Mouse (Mus musculus) urinary bladder, postnatal 25 days (tissue): ENCODE results near the gene Chad.
A peak's percentile ranks its signal among the peaks of the same experiment; 100 is the strongest.

Source experiments
- DNase-seq: peaks from one replicate; pipeline ENCODE4 v3.0.0; 2022; ENCODE audit warnings: low spot score

Gene Chad

DNA sequence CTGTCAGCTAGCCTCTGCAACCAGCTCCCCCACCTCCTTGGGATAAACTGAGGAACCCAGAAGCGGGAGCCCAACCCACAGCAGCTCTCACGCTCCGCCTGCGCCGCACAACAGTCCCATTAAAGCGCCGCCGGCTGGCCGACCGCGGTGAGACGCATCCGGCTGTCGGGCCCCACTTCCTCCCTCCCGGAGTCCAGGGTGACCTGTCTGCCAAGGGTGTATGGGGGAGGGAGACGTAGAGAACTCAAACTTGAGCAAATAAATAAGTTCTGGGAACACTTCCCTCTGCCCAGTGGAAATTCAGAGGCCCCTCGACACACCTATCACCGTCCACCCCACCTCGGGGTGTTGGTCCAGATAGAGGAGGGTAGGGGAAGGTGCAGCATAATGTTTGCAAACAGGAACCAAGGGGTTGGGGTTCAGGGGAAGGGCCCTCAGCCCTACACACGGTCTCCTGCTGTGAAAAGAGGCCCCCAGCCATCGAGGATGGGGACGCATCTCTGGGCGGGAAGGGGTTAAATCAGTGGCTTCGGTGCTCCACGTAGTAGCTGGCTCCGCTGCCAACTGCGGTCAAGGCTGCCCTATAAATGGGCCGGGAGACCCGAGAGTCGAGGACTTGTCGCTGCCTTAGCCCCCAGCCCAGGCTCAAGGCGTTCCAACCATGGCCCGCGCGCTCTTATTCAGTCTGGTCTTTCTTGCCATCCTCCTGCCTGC, at the start of gene Chad:
Gene Chad, plus strand, starts transcription at position 611 of the 714 bp plus-strand sequence.
- DNase-seq, result peak; percentile 39

DNA sequence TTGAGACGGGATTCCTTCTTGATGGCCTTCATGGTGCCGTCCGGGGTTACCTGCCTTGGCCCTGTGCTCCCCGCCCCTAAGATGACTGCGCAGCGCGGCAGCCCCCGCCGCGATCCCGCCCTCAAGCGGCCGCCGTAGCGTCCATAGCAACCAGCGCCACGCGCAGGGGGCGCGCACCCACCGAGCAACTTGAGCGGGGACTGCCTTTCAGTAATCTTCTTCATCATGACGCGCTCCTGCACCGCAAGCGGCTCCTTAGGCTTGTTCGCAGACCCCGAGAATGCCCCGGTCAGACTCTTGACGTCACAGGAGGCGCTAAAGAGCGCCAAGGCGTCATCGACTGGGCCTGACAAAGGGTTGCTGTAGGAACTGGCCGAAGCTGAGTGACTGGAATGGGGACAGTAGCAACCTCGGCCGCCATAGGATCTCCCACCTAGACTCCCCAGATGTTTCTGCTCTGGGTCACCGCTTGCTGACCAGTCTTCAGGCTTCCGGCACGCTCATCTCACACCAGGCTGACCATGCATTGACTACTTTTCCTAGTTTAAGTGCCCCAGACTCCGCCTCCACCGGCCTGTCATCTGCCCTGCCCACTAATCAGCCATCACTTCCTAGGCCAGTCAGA, 43.5 kb upstream of the Chad start, which contains the start of gene Mycbpap:
Gene Mycbpap, minus strand, starts transcription at position 524 of the 625 bp plus-strand sequence.
- peak; percentile 40 for DNase-seq

DNA sequence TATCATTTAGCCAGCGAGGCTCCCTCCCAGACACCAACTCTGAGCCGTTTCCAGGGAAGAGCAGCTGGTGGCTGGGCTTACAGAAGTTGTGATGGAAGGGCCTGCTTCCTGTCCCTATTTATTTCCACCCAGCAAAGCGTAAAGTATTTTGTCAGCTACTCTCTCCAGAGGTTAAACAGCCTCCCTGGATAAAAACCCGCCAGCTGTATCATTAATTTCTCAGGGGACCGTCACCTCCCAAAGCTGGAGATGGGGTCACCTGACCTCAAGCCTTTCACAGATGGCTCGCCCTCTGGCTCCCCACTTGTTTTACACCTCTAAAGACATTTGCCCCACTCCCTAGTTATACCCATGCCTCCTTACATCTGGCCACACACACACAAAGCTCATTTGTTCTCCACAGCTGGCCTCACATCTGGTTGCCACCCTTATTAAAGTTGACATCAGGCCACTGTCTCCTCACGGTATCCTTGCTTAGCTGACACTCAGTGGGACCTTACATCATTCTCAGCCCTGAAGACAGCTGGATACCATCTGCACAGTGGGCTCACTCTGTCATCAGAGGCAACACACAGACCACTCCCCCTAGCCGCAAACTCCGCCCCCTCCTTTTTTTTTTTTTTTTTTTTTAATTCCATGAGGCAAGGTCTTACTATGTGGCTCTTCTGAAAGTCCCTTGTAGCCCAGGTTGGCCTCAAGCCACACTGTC, 38.5 kb upstream of the Chad start:
- no peak for DNase-seq

DNA sequence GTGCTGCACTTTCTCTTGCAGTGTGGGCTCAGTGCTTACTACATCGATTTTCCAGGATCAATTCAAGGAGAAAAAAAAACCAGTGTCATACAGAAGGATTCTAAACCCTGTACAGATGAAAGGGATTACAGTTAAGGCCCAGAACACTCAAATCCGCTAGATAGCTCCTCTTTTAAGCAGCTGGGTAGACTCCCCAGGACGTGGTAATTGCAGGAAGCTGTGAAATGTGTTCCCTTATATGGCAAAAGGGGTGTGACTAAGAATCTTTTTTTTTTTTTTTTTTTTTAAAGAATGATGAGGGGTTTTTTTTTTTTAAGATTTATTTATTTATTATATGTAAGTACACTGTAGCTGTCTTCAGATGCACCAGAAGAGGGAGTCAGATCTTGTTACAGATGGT, 36.0 kb upstream of the Chad start:
- no peak for DNase-seq

DNA sequence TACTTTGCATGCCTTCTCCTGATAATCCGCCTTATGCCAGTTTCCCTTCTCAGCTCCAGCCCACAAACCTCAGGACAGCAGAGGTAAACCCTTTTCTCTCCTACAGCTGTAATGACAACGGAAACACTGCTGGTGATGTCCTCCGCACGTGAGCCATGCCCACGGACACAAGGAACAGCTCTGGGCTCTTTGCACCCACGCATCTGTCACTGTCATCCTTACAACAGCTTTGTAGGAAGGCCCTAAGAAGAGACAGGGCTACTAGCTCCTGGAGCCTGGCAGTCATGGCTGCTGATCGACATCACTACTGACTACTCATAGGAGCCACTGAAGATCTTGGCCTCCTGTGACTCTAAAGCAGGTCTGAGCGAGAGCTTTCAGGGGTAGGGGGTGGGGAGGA, 31.7 kb upstream of the Chad start:
- DNase-seq, result no peak

DNA sequence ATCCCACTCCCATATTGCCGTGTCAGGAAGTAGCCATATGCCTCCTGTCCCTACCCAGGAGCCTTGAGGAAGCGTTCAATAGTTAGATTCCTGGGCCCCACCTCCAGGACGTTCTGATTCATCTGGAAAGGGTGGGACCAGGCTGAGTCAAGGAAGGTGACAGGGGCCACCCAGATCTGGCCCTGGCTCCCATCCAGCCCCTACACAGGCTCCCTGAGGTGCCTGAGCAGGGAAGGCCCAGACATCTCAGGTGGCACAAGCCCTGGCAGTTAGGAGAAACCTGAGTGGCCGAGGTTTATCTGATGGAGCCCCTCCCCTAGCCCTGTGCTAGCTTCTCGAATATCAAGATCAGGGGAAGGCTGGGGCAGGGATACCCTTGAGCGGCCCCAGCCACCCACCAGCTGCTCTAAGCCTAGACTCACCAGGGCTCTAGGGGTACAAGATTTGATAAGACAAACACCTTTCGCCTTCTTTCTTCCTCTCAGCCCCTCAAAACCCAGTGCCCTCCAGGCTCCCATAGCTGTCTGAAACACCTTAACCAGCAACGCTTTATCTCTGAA, 26.0 kb upstream of the Chad start:
- DNase-seq, result peak; percentile 43

DNA sequence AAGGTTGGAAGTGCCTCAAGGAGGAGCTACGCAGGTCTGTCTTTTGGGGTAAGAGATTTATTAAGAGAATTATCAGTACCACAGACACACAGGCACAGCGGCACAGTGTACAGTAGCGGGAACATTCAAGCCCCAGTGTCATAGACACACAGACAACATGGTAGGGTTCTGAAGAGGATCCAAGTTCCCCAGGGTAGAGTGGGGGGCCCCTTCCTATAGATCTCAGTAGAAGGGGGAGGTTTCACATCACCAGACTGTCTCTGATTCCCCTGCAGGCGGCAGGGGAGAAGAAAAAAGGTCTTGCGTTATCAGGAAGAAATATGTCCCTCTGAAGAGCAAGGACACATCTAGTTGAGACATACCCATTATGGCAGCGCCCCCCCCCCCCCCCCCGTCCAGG, 25.1 kb upstream of the Chad start:
- DNase-seq, result no peak

DNA sequence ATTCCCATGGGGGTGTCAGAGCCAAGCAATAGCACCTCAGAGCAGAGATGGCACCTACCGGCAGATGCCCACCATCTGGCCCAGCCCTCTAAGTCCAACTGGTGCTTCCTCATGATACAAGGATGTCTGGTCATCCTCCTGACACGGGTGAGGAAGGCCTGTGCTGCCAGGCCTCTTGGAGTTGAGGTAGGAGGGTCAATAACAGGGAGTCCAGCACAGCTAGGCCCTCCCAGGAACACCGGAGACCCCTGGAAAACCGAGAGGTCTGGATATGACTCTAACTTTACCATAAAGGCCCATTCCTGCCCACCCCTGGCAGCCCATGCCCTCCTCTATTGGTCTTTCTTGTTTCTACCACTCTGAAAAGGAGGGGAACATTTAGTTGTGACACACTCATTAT, 22.4 kb upstream of the Chad start:
- no peak for DNase-seq

DNA sequence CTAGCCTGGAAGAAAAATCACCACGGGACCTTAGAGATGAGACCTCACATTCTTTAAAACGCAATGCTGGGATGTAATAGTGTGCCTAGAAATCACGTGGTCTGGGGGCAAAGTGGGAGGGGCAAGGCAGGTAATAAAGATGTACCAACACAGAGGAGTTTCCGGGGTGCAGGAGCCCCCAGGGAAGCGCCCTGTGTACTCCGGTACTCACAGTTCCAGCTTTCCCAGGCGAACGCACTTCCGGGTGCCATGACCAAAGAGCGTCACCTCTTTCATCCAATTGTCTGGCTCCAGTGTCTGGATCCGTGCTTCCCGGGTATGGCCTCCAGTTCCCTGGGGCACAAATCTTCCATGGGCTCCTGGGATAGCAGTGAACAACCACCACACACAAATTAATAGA, 21.5 kb upstream of the Chad start:
- no peak for DNase-seq

DNA sequence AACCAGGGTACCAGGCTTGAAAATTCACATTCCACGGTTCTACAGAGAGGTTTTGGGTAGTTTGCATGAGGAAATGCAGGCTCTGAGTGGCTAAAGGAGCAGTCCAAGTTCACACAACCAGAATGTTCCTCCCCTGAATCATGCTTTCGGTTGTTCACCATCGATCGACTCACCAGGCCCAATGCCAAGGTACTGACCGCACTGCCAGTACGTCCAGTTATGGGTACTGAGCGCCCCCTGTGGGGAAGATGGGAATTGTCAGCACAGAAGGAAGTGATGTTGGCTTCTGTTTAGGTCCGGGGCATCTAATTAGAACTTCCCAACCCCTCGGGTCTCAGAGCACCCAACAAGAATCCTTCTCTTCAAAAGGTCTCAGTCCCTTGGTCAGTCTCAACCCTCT, 20.9 kb upstream of the Chad start:
- peak; percentile 97 for DNase-seq

DNA sequence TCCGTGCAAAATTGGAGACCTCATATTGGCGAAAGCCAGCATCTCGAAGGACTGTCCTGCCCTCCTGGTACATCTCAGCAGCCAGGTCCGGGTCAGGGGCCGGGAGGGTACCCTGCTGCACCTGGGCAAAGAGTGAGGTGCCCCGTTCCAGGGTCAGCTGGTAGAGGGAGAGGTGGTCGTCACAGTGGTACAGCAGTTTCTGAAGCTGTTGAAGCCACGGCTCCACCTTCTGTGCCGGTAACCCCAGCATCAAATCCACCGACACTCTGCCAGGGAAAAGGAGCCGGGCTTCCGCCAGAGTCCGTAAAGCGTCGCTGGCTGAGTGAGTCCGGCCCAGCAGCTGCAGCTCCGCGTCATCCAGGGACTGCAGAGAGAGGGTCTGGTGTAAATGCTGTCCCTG, 20.4 kb upstream of the Chad start:
- no peak for DNase-seq

DNA sequence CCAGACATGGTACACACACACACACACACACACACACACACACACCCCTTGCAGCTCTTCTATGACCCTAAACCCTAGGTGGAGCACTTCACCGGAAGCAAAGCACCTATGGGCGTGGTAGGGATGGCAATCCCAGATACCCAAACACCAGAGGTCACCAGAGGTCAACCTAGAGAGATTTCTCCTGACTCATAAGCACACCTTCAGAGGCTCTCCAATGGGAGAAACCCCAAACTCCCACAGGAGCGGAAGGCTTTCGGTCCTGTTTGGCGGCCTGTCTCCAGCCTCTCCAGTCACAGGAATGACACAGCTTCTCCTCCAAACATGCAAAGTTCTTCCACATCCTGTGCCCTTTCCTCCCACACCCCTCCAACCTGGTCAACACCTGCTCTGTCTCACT, 18.5 kb upstream of the Chad start:
- no peak for DNase-seq

DNA sequence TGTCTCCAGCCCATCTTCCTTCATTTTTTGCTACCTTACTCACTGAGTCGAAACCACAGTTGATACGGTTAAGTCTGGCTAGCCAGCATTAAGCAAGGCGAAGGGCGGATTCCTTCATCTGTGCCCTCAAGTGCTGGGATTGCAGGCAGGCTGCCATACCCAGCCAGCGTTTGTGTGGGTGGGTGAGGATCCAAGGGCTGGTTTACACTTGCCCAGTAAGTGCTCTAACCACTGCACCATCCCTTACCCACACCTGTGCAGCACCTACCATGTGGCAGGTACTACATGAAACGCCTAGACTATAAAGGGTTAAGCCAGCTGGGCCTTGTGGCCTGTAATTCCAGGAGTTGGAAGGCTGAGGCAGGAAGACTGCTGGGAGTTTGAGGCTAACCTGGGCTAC, 17.6 kb upstream of the Chad start:
- no peak for DNase-seq

DNA sequence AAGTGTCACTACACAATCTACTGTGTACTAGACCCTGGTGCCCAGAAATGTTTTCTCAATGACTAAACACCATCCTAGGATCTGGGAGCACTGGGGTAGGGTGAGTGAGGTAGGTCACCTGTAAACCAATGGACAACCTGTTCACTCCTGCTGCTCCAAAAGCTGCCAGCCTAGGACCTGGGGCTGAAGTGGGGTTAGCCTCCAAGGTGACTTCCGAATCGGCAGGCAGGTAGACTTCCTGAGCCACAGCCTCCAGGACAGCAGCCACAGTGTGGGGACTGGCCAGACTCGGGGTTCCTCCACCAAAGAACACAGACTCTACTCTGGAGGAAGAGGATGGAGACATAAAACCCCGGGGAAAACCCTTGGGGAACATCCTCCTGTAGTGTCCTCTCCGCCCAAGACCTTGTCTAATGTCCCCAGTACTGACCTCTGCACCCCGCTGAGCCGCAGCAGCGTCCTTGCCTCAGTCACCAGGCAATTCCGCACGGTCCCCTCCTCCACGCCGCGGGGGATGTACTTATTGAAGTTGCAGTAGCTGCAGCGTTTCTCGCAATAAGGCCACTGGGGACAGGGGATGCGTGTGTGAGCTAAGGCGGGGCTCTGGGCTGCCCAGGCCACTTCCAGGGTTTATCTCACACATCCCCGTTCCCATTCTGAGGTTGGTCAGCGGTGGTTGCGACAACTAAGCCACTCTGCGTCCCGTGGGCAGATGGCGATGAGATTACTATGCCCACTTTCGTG, 16.6 kb upstream of the Chad start:
- DNase-seq, result peak; percentile 38

DNA sequence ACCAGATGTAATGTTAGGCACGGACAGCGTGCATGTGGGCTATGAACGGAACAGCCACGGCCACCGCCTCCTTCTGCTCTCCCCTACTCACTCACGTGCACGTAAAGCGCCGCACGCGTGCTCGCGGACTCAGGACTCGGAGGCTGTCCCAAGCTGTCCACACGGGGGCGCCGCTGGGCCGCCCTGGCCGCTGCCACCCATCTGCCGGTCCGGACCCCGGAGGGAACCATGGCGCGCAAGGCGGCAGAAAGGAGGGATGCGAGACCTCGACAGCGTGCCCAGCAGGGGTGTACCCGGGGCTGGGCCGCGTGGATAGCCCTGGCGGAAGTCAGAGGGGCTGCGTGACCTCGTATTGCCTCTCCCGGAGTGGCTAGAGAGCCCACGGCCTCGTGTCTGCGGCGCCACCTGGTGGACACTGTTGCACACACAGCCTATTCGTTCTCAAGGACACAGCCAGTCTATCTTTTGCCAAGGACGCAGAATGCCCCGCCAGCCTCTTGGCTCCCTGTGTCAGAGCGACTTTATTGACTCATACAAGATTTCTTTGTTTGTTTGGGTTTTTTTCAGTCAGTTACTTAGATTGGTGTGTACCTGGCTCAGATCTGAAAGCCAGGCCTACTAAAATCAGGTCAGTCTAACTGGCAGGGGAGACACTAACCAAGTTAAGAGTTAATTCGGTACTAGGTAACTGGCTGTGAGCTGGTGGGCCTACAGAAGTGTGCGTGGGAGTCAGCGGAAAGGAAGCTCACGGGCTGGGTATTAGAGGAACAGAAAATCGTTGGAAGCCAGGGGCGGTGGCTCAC, 15.8 kb upstream of the Chad start, which contains the start of gene Rsad1:
Gene Rsad1, minus strand, starts transcription at position 368 of the 803 bp plus-strand sequence.
- peak; percentile 96 for DNase-seq

DNA sequence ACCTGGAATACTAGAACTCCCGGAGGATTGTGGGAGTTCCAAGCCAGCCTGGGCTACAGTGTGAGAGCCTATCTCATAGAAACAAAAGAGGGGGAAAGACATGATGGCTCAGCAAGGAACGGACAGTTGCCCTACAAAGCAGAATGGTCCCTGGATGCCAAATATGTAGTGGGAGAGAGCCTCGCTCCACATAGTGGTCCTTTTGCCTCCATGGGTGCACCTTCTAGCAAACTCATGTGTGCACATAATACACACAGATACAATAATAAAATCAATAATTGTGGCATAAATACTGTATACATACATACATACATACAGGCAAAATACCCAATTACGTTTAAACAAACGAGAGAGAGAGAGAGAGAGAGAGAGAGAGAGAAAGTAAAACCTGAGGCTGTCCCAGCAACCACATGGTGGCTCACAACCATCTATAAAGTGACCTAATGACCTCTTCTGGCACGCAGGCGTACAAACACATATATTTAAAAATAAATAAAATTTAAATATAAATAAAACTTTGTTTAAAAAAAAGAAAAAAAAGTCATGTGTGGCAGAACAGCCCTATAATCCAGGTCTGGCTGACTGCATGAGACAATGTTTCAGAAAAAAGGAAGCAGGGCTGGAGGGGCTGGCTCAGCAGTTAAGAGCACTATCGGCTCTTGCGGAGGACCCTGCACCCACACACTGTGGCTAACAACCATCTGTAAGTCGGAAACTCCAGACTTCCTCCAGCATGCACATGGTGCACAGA, 15.0 kb upstream of the Chad start:
- no peak for DNase-seq

DNA sequence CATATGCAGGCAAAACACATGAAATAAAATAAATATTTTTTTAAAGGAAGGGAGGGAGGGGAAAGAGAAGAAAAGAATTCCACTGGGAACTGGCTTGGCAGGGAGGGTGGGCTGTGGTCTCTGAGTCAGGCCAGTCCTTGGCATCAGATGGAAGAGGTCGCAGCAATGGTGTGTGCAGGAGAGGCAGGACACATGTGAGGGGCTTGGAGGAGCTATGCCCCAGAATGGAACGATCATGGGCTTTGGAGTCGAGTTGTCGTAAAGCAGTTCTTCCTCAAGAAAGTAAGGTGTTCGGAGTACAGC, 14.5 kb upstream of the Chad start:
- no peak for DNase-seq

DNA sequence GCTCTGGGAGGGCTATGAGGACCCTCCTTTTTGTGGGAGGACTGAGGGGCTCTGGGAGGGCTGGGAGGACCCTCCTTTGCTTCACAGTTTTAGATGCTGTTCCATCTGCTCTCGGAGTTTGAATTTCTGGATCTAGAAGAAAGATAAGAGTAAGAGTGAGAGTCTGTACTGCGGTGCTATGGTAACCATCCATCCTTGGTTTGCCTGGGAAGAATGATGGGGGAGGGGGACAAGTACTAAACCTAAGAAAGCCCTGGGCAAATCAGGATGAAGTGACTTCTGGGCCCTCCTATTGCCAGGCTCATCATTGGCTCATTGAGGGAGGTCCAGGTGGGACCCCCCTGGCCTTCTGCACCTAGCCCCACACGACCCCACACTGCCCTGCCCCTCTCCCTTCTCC, 6.6 kb upstream of the Chad start:
- no peak for DNase-seq

DNA sequence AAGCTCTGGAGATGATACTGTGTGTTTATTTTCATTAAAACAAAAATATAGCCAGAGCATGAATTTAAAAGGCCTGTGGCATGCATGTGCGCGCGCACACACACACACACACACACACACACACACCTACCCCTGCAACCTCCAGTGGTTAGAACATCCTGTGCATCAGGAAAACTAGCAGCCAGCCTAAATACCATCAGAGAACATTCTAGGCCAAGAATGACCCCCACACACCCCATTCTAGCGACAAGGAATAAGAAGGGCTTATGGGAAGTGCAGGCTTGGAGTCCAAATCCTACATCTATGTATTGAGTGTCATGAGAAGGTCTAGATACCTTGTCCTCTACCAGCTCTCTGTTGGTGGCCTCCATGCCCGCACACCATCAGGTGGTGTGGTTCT, 1.5 kb upstream of the Chad start:
- DNase-seq, result no peak

DNA sequence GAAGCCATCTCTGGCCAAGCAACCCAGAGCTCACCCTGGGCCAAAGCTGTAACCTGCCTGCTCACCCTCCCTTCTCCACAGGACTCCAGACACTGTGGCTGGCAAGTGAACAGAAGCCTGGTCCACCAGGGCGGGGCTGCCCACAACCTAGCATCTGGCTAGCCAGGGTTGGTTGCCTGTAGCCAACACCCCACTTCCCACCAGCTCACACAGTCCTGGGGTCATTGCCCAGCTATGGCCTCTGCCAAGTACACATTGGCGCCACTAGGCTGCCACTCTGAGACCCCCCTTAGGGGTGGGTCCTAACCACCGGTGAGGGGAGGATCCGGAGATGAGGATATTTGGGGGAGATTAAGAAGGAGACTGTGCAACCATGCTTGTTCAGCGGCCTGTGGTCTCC, 1.0 kb upstream of the Chad start:
- no peak for DNase-seq

DNA sequence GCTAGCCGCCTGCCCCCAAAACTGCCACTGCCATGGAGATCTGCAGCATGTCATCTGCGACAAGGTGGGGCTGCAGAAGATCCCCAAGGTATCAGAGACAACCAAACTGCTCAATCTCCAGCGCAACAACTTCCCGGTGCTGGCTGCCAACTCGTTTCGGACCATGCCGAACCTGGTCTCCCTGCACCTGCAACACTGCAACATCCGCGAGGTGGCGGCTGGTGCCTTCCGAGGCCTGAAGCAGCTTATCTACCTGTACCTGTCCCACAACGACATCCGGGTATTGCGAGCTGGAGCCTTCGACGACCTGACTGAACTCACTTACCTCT, 268 bp downstream of the Chad start:
- peak; percentile 34 for DNase-seq
